Mouse (Mus musculus): ENCODE measurements around the gene Dnal1. TPM values are rescaled to one million over a fixed set of nuclear protein-coding genes. Genes with fewer than 3 reads are reported as not detected.

The Dnal1 gene
- total RNA-seq, 2 experiments from 2014 or later: 8.5 to 8.8 TPM

Other genes starting within 250 kb of the Dnal1 start
- 10 to 100 TPM; 31.4 to 36.3 TPM for gene Numb, start 192.4 kb upstream of the Dnal1 start, total RNA-seq (2021)
- gene Riox1, start 163.8 kb upstream of the Dnal1 start, total RNA-seq (2021): 1 to 10 TPM; 5.0 to 5.3 TPM
- gene Heatr4, start 129.5 kb upstream of the Dnal1 start, total RNA-seq (2021): not detected
- 100 to 1,000 TPM; 139 to 166 TPM for gene Acot2, start 126.5 kb upstream of the Dnal1 start, total RNA-seq (2021)
- gene Acot1, start 104.9 kb upstream of the Dnal1 start, total RNA-seq (2021): 10 to 100 TPM; 75.0 to 91.8 TPM
- gene Acot4, start 76.0 kb upstream of the Dnal1 start, total RNA-seq (2021): 1 to 10 TPM; 1.2 to 1.3 TPM
- under 1 TPM in 1 of 2 experiments, not detected in 1; 0.76 TPM for gene Gm49366, start 75.4 kb upstream of the Dnal1 start, total RNA-seq (2021)
- gene Acot3, start 62.2 kb upstream of the Dnal1 start, total RNA-seq (2021): 1 to 10 TPM; 1.9 TPM
- not detected for gene Acot5, start 45.0 kb upstream of the Dnal1 start, total RNA-seq (2021)
- 1 to 10 TPM; 1.7 to 3.3 TPM for gene Acot6, start 13.7 kb upstream of the Dnal1 start, total RNA-seq (2021)
- gene Pnma1, start 34.1 kb downstream of the Dnal1 start, total RNA-seq (2021): under 1 TPM; 0.11 to 0.22 TPM
- 10 to 100 TPM; 15.6 to 15.9 TPM for gene Elmsan1, start 104.5 kb downstream of the Dnal1 start, total RNA-seq (2021)
- 100 to 1,000 TPM; 210 to 234 TPM for gene Ptgr2, start 170.9 kb downstream of the Dnal1 start, total RNA-seq (2021)
- gene Zfp410, start 202.5 kb downstream of the Dnal1 start, total RNA-seq (2021): 10 to 100 TPM; 23.8 to 25.4 TPM
- 100 to 1,000 TPM; 105 to 114 TPM for gene Coq6, start 247.3 kb downstream of the Dnal1 start, total RNA-seq (2021)
- 10 to 100 TPM in 1 of 2 experiments, 1 to 10 TPM in 1; 8.5 to 10.3 TPM for gene Fam161b, start 247.5 kb downstream of the Dnal1 start, total RNA-seq (2021)

Data from heart, postnatal 36 days (tissue).